Mouse (Mus musculus) E14TG2a.4 (cell line): ENCODE data around the gene Acap1.

ENCODE experiments used
- CTCF ChIP-seq: conservative IDR thresholded peaks from 2 replicates; pipeline ENCODE4 v1.5.1; 2014; ENCODE audit warnings: low read length
- NANOG ChIP-seq: IDR thresholded peaks from 2 replicates; pipeline ENCODE4 v1.6.1; 2014; ENCODE audit warnings: borderline replicate concordance, low read length, mixed read lengths

DNA sequence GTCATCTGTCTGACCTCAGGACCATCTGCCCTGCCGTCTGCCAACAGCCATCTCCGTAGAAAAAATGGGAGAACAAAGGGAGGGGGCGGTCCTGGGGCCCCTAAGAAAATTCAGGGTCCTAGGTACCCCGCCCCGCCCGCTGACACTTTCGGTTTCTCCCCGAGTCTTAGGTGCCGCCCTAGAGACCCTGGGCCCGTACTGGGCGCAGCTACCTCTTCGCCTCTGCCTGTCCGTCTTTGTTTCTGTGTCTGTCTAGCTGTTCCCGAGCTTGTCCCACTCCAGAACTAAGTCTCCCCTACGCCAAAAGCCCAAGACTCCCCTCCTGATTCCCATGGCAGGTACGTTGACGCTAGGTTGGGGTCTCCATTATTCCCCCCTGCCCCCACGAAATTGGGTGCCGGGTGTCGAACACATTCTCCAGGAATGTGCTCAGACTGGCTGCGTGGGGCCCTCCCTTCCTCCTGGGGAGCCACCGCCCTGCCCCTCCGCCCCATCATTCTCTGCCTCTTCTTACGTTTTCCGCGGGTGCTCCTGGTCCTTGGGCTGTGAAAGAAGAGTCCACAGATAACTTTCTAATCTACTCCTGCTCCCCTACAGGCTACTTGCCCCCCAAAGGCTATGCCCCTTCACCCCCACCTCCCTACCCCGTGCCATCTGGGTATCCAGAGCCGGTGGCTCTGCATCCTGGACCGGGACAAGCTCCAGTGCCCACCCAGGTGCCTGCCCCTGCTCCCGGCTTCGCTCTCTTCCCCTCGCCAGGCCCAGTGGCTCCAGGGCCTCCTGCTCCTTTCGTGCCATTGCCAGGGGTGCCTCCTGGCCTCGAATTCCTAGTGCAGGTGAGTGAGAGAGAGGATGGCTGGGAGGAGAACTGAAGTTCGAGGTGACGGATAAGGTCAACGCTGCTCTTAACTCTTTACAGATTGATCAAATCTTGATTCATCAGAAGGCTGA lies 48.3 kb downstream of the Acap1 start:
- TF ChIP-seq CTCF (no peak), NANOG (no peak)
